Mouse (Mus musculus): ENCODE results near the gene Kiss1r. TPM values are rescaled to one million over a fixed set of nuclear protein-coding genes. Genes with fewer than 3 reads are reported as not detected.

The Kiss1r gene
- polyA plus RNA-seq, 1 experiment from 2014 or later: 2.1 TPM

GRCm38 (mm10) chr10:79928907-79929701 lies 12.3 kb downstream of the Kiss1r start:
- 22% methylated on average over 9 of the region's 9 CpGs for WGBS
- H3K27me3 ChIP-seq: peaks cover 5% of the 10 kb centered on the region; the same call in 1 of the 2 replicates
- H3K27ac ChIP-seq: peak overlapping the region; percentile 94
- ATAC-seq (ENCODE audit: low FRiP score): no peak
- peaks cover 27% of the 10 kb centered on the region for H3K36me3 ChIP-seq
- peak overlapping the region; percentile 89 for H3K4me2 ChIP-seq
- H3K4me3 ChIP-seq: peak overlapping the region; percentile 87
- peak overlapping the region; percentile 95 for H3K9ac ChIP-seq
- H3K9me3 ChIP-seq: no peaks in the 10 kb centered on the region
- H3K4me1 ChIP-seq (replicated peaks): peaks cover 69% of the 10 kb centered on the region

- Histone ChIP-seq H3K4me1 (replicated peaks) (peaks cover 78% of the 10 kb centered on the region), H3K36me3 (peaks cover 27% of the 10 kb centered on the region), H3K27me3 (no peaks in the 10 kb centered on the region), H3K27ac (peak overlapping the region; percentile 60), H3K9ac (peak overlapping the region; percentile 95), H3K4me2 (peak overlapping the region; percentile 89), H3K9me3 (no peaks in the 10 kb centered on the region), H3K4me3 (peak overlapping the region; percentile 87; the same call in 1 of the 2 replicates)
- 80% methylated on average over 18 of the region's 18 CpGs for WGBS
- ATAC-seq (ENCODE audit: low FRiP score): no peak
Measured at GRCm38 (mm10) chr10:79929967-79930825, 13.4 kb downstream of the Kiss1r start.

GRCm38 (mm10) chr10:79930826-79931186 lies 14.0 kb downstream of the Kiss1r start:
- Histone ChIP-seq H3K4me2 (peak overlapping the region; percentile 15; the same call in 1 of the 2 replicates), H3K4me1 (replicated peaks) (peaks cover 79% of the 10 kb centered on the region)

GRCm38 (mm10) chr10:79931797-79932196 lies 15.0 kb downstream of the Kiss1r start:
- no peak for ATAC-seq (ENCODE audit: low FRiP score)
- Histone ChIP-seq H3K4me2 (no peak overlapping the region), H3K36me3 (peaks cover 27% of the 10 kb centered on the region), H3K4me1 (replicated peaks) (peaks cover 79% of the 10 kb centered on the region), H3K27me3 (no peaks in the 10 kb centered on the region), H3K9ac (no peak overlapping the region), H3K9me3 (no peaks in the 10 kb centered on the region), H3K27ac (peak overlapping the region; percentile 23; the same call in 1 of the 2 replicates), H3K4me3 (no peak overlapping the region)
- 85% methylated on average over 9 of the region's 9 CpGs for WGBS

More at GRCm38 (mm10) chr10:79930826-79931186, 14.0 kb downstream of the Kiss1r start:
- Histone ChIP-seq H3K27me3 (no peaks in the 10 kb centered on the region), H3K9me3 (no peaks in the 10 kb centered on the region), H3K9ac (peak overlapping the region; percentile 95), H3K36me3 (peaks cover 27% of the 10 kb centered on the region), H3K27ac (peak overlapping the region; percentile 60), H3K4me3 (no peak overlapping the region)
- 58% methylated on average over 16 of the region's 16 CpGs for WGBS
- no peak for ATAC-seq (ENCODE audit: low FRiP score)

DNA sequence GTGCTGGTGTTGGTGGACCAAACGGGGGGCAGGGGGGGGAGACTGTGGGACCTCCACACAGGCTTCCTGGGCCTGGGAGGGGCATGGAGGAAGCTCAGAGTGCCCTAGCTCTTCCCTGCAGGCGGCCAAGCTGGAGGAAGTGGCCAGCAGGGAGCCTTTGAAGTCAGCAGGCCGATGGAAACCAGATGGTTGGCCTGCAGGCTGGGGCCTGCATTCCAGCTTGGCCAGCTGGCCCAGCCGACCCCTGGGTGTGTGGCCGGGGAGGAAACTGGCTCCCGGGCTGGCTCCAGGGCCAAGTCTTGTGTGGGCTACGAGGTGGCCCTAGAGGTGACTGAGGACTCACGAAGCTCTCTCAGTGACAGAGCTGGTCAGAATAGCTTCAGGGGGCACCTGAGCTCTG lies 16.0 kb downstream of the Kiss1r start:
- peaks cover 88% of the 10 kb centered on the region for H3K4me1 ChIP-seq (replicated peaks)
- no peak for ATAC-seq (ENCODE audit: low FRiP score)

GRCm38 (mm10) chr10:79933145-79933679 lies 16.4 kb downstream of the Kiss1r start:
- Histone ChIP-seq H3K27me3 (no peaks in the 10 kb centered on the region), H3K9ac (peak overlapping the region; percentile 57), H3K4me3 (no peak overlapping the region), H3K4me2 (no peak overlapping the region), H3K4me1 (replicated peaks) (peaks cover 92% of the 10 kb centered on the region), H3K27ac (peak overlapping the region; percentile 71), H3K9me3 (no peaks in the 10 kb centered on the region), H3K36me3 (peaks cover 32% of the 10 kb centered on the region)
- ATAC-seq (ENCODE audit: low FRiP score): no peak
- WGBS: 51% methylated on average over 9 of the region's 9 CpGs

More for the DNA sequence above, 16.0 kb downstream of the Kiss1r start:
- no peaks in the 10 kb centered on the region for H3K27me3 ChIP-seq
- 15% methylated on average over 8 of the region's 8 CpGs for WGBS
- H3K9me3 ChIP-seq: no peaks in the 10 kb centered on the region
- H3K4me2 ChIP-seq: 0 out of 2 replicates have a peak overlapping the region, but pooled peaks have one; percentile 4
- H3K36me3 ChIP-seq: peaks cover 27% of the 10 kb centered on the region
- no peak overlapping the region for H3K4me3 ChIP-seq
- peak overlapping the region; percentile 71 for H3K27ac ChIP-seq
- H3K9ac ChIP-seq: peak overlapping the region; percentile 57

DNA sequence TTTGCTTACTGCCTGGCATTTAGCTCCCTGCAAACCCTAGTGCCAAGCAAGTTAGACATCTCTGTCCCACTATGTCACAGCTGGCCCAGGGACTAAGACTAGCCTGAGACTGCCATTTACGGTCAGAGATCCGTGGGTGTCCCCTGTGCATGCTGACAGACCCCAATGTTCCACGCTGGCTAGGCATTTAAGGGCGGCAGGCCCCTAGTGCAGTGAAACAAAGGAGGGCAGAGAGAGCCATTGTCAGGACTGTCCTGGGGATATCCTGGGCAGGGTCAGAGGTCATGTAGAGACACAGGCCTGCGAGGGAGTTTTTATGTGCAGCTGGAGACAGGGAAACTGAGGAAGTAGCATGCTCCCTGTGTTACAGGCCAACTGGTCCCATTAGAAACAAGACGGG lies 17.1 kb downstream of the Kiss1r start:
- Histone ChIP-seq H3K9me3 (no peaks in the 10 kb centered on the region), H3K27ac (peak overlapping the region; percentile 71), H3K27me3 (no peaks in the 10 kb centered on the region), H3K36me3 (peaks cover 33% of the 10 kb centered on the region), H3K4me3 (no peak overlapping the region), H3K4me1 (replicated peaks) (peaks cover 90% of the 10 kb centered on the region), H3K9ac (peak overlapping the region; percentile 57), H3K4me2 (no peak overlapping the region)
- ATAC-seq (ENCODE audit: low FRiP score): no peak
- 22% methylated on average over 6 of the region's 6 CpGs for WGBS

DNA sequence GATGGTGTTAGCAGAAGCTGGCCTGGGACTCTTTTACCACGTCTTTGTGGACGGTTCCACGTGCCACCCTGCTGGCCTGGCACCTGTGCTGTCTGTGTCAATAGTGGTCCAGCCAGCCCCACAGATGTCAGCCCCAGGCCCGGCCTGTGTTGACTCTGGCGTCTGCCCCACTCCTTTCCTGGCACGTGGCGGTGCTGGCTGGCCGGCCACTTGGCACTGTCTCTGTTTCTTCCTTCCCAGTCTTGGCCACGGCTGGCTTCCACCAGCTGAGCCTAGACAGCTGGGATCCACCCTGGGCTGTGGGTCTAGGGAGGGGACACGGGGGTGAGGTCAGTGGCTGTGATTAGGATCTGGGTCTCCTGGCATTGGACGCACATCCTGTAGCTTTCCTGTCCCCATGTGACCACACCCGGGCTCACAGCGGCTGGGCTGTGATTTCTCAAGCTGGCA lies 17.5 kb downstream of the Kiss1r start:
- Histone ChIP-seq H3K9me3 (no peaks in the 10 kb centered on the region), H3K4me2 (no peak overlapping the region), H3K4me1 (replicated peaks) (peaks cover 86% of the 10 kb centered on the region), H3K4me3 (no peak overlapping the region), H3K9ac (peak overlapping the region; percentile 57; the same call in 1 of the 2 replicates), H3K27me3 (no peaks in the 10 kb centered on the region), H3K36me3 (peaks cover 38% of the 10 kb centered on the region), H3K27ac (peak overlapping the region; percentile 71)
- ATAC-seq (ENCODE audit: low FRiP score): peak; percentile 30; the same call in 1 of the 2 replicates
- 43% methylated on average over 13 of the region's 13 CpGs for WGBS

GRCm38 (mm10) chr10:79934794-79935569 lies 18.2 kb downstream of the Kiss1r start:
- Histone ChIP-seq H3K9me3 (no peaks in the 10 kb centered on the region), H3K27me3 (no peaks in the 10 kb centered on the region), H3K4me3 (no peak overlapping the region), H3K9ac (no peak overlapping the region), H3K36me3 (peaks cover 40% of the 10 kb centered on the region), H3K4me1 (replicated peaks) (peaks cover 79% of the 10 kb centered on the region), H3K27ac (peak overlapping the region; percentile 71; the same call in 1 of the 2 replicates), H3K4me2 (no peak overlapping the region)
- 91% methylated on average over 16 of the region's 16 CpGs for WGBS
- no peak for ATAC-seq (ENCODE audit: low FRiP score)

GRCm38 (mm10) chr10:79936284-79936910 lies 19.6 kb downstream of the Kiss1r start:
- peak overlapping the region; percentile 44; the same call in 1 of the 2 replicates for H3K27ac ChIP-seq
- peaks cover 36% of the 10 kb centered on the region for H3K36me3 ChIP-seq
- H3K9me3 ChIP-seq: no peaks in the 10 kb centered on the region
- peak overlapping the region; percentile 5; the same call in 1 of the 2 replicates for H3K9ac ChIP-seq
- no peaks in the 10 kb centered on the region for H3K27me3 ChIP-seq
- 77% methylated on average over 10 of the region's 10 CpGs for WGBS
- peak overlapping the region; percentile 15; the same call in 1 of the 2 replicates for H3K4me2 ChIP-seq
- H3K4me1 ChIP-seq (replicated peaks): peaks cover 65% of the 10 kb centered on the region
- no peak overlapping the region for H3K4me3 ChIP-seq
- ATAC-seq (ENCODE audit: low FRiP score): no peak

Measured in hindbrain, embryonic 13.5 days (tissue).